Mouse (Mus musculus) heart, embryonic 11.5 days (tissue): Measurements from ENCODE around the gene Mmp8. TPM values are rescaled to one million over a fixed set of nuclear protein-coding genes. Genes with fewer than 3 reads are reported as not detected.

Experiments used
- ATAC-seq: fragments of 200-750 bp; cut with Nextera tagmentation; replicated peaks from 2 replicates; pipeline ENCODE4 v1.8.0; 2017; ENCODE audit warnings: moderate library complexity; ENCODE audit not compliant: insufficient number of reproducible peaks, low FRiP score, low TSS enrichment
- H3K27ac ChIP-seq: fragments of 300-500 bp; sonication (generic); 2 replicates; pipeline ENCODE4 v1.5.1; 2014; ENCODE audit warnings: mild to moderate bottlenecking, low read depth, low read length
- H3K27me3 ChIP-seq: fragments of 300-500 bp; sonication (generic); 2 replicates; pipeline ENCODE4 v1.6.1; 2014; ENCODE audit warnings: mild to moderate bottlenecking, low read length, mixed read lengths; ENCODE audit not compliant: control insufficient read depth, insufficient read depth
- H3K36me3 ChIP-seq: fragments of 300-500 bp; sonication (generic); 2 replicates; pipeline ENCODE4 v1.6.1; 2014; ENCODE audit warnings: mild to moderate bottlenecking, low read length, moderate library complexity, mixed read lengths; ENCODE audit not compliant: control insufficient read depth, insufficient read depth
- H3K4me1 ChIP-seq: fragments of 300-500 bp; sonication (generic); 2 replicates; pipeline ENCODE4 v1.6.1; 2014; ENCODE audit warnings: low read length; ENCODE audit not compliant: control insufficient read depth, insufficient read depth
- H3K4me2 ChIP-seq: fragments of 300-500 bp; sonication (generic); 2 replicates; pipeline ENCODE4 v1.6.1; 2014; ENCODE audit warnings: mild to moderate bottlenecking, moderate library complexity
- H3K4me3 ChIP-seq: fragments of 300-500 bp; sonication (generic); 2 replicates; pipeline ENCODE4 v1.5.1; 2014; ENCODE audit warnings: low read depth, low read length
- H3K9ac ChIP-seq: fragments of 300-500 bp; sonication (generic); 2 replicates; pipeline ENCODE4 v1.6.1; 2014; ENCODE audit warnings: mild to moderate bottlenecking, low read depth, low read length, moderate library complexity
- H3K9me3 ChIP-seq: fragments of 300-500 bp; sonication (generic); replicated peaks from 2 replicates; pipeline ENCODE4 v1.6.1; 2016; ENCODE audit warnings: low read length; ENCODE audit not compliant: control insufficient read depth
- WGBS: fragments of 180-500 bp; shearing (Covaris S2); extraction: QIAGEN DNeasy Blood & Tissue Kit; methylation state at CpG from one replicate; pipeline ENCODE4 v1.1.7; 2014; ENCODE audit not compliant: insufficient replicate concordance; 5-methylcytosine and 5-hydroxymethylcytosine counted together
- polyA plus RNA-seq: library from polyadenylated mRNA; unstranded; fragments of >200 nt; fragmentation: Nextera tagmentation; extraction: Ambion mirVana; gene quantifications from 2 replicates; pipeline ENCODE4 v1.2.1, GENCODE M21; 2014

Mmp8 gene
- polyA plus RNA-seq, 1 experiment from 2014 or later = not detected

DNA sequence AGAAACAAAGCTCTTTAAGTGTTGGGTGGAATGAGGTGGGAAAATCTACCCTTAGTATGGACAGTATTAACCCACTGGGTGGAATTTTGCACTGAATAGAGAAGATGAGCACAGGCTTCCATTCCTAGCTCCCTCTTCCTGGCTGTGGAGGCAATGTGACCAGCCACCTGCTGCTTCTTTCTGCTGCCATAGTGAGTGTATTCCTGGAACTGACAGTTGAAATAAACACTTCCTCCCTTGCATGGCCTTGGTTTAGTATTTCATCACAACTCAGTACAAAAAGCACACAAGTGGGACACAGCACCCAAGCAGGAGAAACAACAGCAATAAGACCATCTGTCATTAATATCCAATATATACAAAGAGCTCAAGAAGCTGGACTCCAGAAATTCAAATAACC, 6.3 kb upstream of the Mmp8 start:
- Histone ChIP-seq H3K36me3 (no peaks in the 10 kb centered on the region), H3K4me2 (no peak overlapping the region), H3K4me3 (no peak overlapping the region), H3K27me3 (no peaks in the 10 kb centered on the region), H3K4me1 (no peaks in the 10 kb centered on the region), H3K9me3 (no peaks in the 10 kb centered on the region), H3K9ac (no peak overlapping the region), H3K27ac (no peak overlapping the region)
- ATAC-seq = no peak

GRCm38 (mm10) chr9:7553536-7553935, 4.7 kb upstream of the Mmp8 start:
- H3K27me3 ChIP-seq = no peaks in the 10 kb centered on the region
- H3K4me3 ChIP-seq = no peak overlapping the region
- H3K9ac ChIP-seq = no peak overlapping the region
- H3K4me2 ChIP-seq = no peak overlapping the region
- H3K36me3 ChIP-seq = no peaks in the 10 kb centered on the region
- WGBS = 67% methylated on average over 3 of the region's 3 CpGs
- H3K4me1 ChIP-seq = no peaks in the 10 kb centered on the region
- H3K27ac ChIP-seq = no peak overlapping the region
- no peak for ATAC-seq
- H3K9me3 ChIP-seq = no peaks in the 10 kb centered on the region

- ATAC-seq = no peak
- Histone ChIP-seq H3K36me3 (no peaks in the 10 kb centered on the region), H3K4me3 (no peak overlapping the region), H3K27me3 (no peaks in the 10 kb centered on the region), H3K27ac (no peak overlapping the region), H3K4me2 (no peak overlapping the region), H3K9me3 (no peaks in the 10 kb centered on the region), H3K9ac (no peak overlapping the region), H3K4me1 (no peaks in the 10 kb centered on the region)
- WGBS = 42% methylated on average over 3 of the region's 3 CpGs
These were observed 3.9 kb upstream of the Mmp8 start for GRCm38 (mm10) chr9:7554382-7554781.

DNA sequence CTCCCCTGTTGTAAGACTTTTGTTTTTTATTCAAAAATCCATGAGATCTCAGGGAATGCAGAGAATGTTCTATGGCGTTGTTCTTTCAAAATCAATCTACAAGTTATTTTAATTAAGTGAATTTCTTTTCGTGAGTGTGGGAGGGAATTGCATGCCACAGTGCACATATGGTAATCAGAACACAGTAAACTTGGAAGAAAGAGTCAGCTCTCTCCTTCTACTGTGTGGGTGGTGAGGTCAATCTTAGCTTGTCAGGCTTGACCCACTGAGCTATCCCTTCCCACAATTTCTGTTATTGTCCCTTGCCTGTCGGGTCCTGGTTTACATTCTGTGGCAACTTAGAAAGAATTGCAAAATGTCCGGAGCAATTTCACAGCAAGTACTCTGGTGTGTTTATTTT, 1.8 kb downstream of the Mmp8 start:
- H3K36me3 ChIP-seq = no peaks in the 10 kb centered on the region
- no peak overlapping the region for H3K27ac ChIP-seq
- H3K4me1 ChIP-seq = no peaks in the 10 kb centered on the region
- no peaks in the 10 kb centered on the region for H3K27me3 ChIP-seq
- H3K9me3 ChIP-seq = no peaks in the 10 kb centered on the region
- H3K4me2 ChIP-seq = no peak overlapping the region
- no peak for ATAC-seq
- H3K4me3 ChIP-seq = no peak overlapping the region
- no peak overlapping the region for H3K9ac ChIP-seq
- WGBS = 79% methylated on average over 4 of the region's 4 CpGs

GRCm38 (mm10) chr9:7567376-7567775, 9.1 kb downstream of the Mmp8 start:
- Histone ChIP-seq H3K4me2 (no peak overlapping the region), H3K4me3 (no peak overlapping the region), H3K9ac (no peak overlapping the region), H3K27me3 (no peaks in the 10 kb centered on the region), H3K4me1 (no peaks in the 10 kb centered on the region), H3K27ac (no peak overlapping the region), H3K9me3 (no peaks in the 10 kb centered on the region), H3K36me3 (no peaks in the 10 kb centered on the region)
- ATAC-seq = no peak
- WGBS = 58% methylated on average over 7 of the region's 7 CpGs

GRCm38 (mm10) chr9:7567923-7568322, 9.7 kb downstream of the Mmp8 start:
- 60% methylated on average over 2 of the region's 2 CpGs for WGBS
- H3K27ac ChIP-seq = no peak overlapping the region
- H3K9ac ChIP-seq = no peak overlapping the region
- H3K4me1 ChIP-seq = no peaks in the 10 kb centered on the region
- H3K4me2 ChIP-seq = no peak overlapping the region
- H3K27me3 ChIP-seq = no peaks in the 10 kb centered on the region
- ATAC-seq = no peak
- no peak overlapping the region for H3K4me3 ChIP-seq
- no peaks in the 10 kb centered on the region for H3K36me3 ChIP-seq
- no peaks in the 10 kb centered on the region for H3K9me3 ChIP-seq

GRCm38 (mm10) chr9:7570485-7570884, 12.2 kb downstream of the Mmp8 start:
- Histone ChIP-seq H3K36me3 (no peaks in the 10 kb centered on the region), H3K27me3 (no peaks in the 10 kb centered on the region), H3K4me1 (no peaks in the 10 kb centered on the region), H3K9me3 (no peaks in the 10 kb centered on the region), H3K4me2 (no peak overlapping the region), H3K9ac (no peak overlapping the region), H3K4me3 (no peak overlapping the region), H3K27ac (no peak overlapping the region)
- ATAC-seq = no peak
- WGBS = 78% methylated on average over 1 of the region's 1 CpGs

GRCm38 (mm10) chr9:7571162-7571561, 12.9 kb downstream of the Mmp8 start, which contains the start of gene Mmp27:
Gene Mmp27, plus strand, starts transcription at chr9:7571396.
- Histone ChIP-seq H3K4me1 (no peaks in the 10 kb centered on the region), H3K36me3 (no peaks in the 10 kb centered on the region), H3K4me2 (no peak within 1 kb of the TSS), H3K4me3 (no peak within 1 kb of the TSS), H3K27me3 (no peaks in the 10 kb centered on the region), H3K9me3 (no peaks in the 10 kb centered on the region), H3K27ac (no peak within 1 kb of the TSS), H3K9ac (no peak within 1 kb of the TSS)
- ATAC-seq = no peak
- 59% methylated on average over 4 of the region's 4 CpGs for WGBS

GRCm38 (mm10) chr9:7572188-7572587, 13.9 kb downstream of the Mmp8 start:
- WGBS = 79% methylated on average over 7 of the region's 7 CpGs
- Histone ChIP-seq H3K4me2 (no peak overlapping the region), H3K27me3 (no peaks in the 10 kb centered on the region), H3K4me3 (no peak overlapping the region), H3K9me3 (no peaks in the 10 kb centered on the region), H3K27ac (no peak overlapping the region), H3K4me1 (no peaks in the 10 kb centered on the region), H3K9ac (no peak overlapping the region), H3K36me3 (no peaks in the 10 kb centered on the region)
- ATAC-seq = no peak
